Mouse (Mus musculus) CH12.LX (cell line): ENCODE measurements around the gene Nomo1. TPM values are rescaled to one million over a fixed set of nuclear protein-coding genes. Genes with fewer than 3 reads are reported as not detected.

Experiments used
- DNase-seq: peaks from one replicate; pipeline ENCODE4 v3.0.0-alpha.2; 2013; ENCODE audit errors: extremely low read depth
- H3K27ac ChIP-seq: 2 replicates; pipeline ENCODE4 v1.5.1; 2012; ENCODE audit warnings: low read depth, mild to moderate bottlenecking, control low read depth, moderate library complexity; ENCODE audit not compliant: insufficient read depth
- H3K27me3 ChIP-seq: replicated peaks from 2 replicates; pipeline ENCODE3; 2012; ENCODE audit warnings: inconsistent platforms
- H3K36me3 ChIP-seq, 2 experiments: replicated peaks in 1 of 2; 2 replicates each; pipeline versions ENCODE3 to v1.6.1; 2012; ENCODE audit warnings: inconsistent platforms in 1 of 2, low read length in 1 of 2, mild to moderate bottlenecking in 1 of 2, mixed read lengths in 1 of 2, moderate library complexity in 1 of 2; ENCODE audit not compliant: control insufficient read depth in 1 of 2, insufficient read depth in 1 of 2
- H3K4me1 ChIP-seq, 2 experiments: 2 replicates each; pipeline ENCODE4 v1.6.1; 2012; ENCODE audit warnings: inconsistent platforms in 1 of 2, moderate library complexity in 1 of 2; ENCODE audit not compliant: insufficient read depth in 2 of 2, control insufficient read depth in 1 of 2
- H3K4me2 ChIP-seq: 2 replicates; pipeline ENCODE4 v1.6.1; 2012; ENCODE audit warnings: low read depth, mild to moderate bottlenecking, control low read depth; ENCODE audit not compliant: poor library complexity, insufficient read depth, severe bottlenecking
- H3K4me3 ChIP-seq, 3 experiments: fragments of 150-350 bp in 1 of 3; sonication (generic) in 1 of 3; replicated peaks in 1 of 3; 2 replicates each; pipeline versions ENCODE3 to v1.5.1; 2011 to 2012; ENCODE audit warnings: low read depth in 2 of 3, low read length in 2 of 3, mild to moderate bottlenecking in 2 of 3, moderate library complexity in 2 of 3, control low read depth in 1 of 3, improper control_type of control experiment in 1 of 3, inconsistent platforms in 1 of 3, mixed read lengths in 1 of 3; ENCODE audit not compliant: poor library complexity in 1 of 3
- H3K79me2 ChIP-seq: replicated peaks from 2 replicates; pipeline ENCODE4 v1.6.1; 2012; ENCODE audit warnings: mild to moderate bottlenecking, moderate library complexity; ENCODE audit not compliant: control insufficient read depth, poor library complexity, insufficient read depth, severe bottlenecking; ENCODE audit errors: extremely low read depth
- H3K9ac ChIP-seq: 2 replicates; pipeline ENCODE4 v1.6.1; 2012; ENCODE audit warnings: low read depth, mild to moderate bottlenecking, control low read depth, moderate library complexity; ENCODE audit not compliant: insufficient read depth
- H3K9me3 ChIP-seq: replicated peaks from 2 replicates; pipeline ENCODE3; 2012; ENCODE audit warnings: low read length, inconsistent platforms, mixed read lengths
- CHD1 ChIP-seq: IDR thresholded peaks from 2 replicates; pipeline ENCODE4 v1.6.1; 2012; ENCODE audit warnings: low read depth, low read length, improper control_type of control experiment, inconsistent platforms
- CTCF ChIP-seq, 2 experiments: IDR thresholded peaks in 1 of 2; conservative IDR thresholded peaks in 1 of 2; 2 replicates each; pipeline ENCODE4 v1.5.1; 2011 to 2012; ENCODE audit warnings: low read depth in 2 of 2, low read length in 2 of 2, improper control_type of control experiment in 1 of 2, inconsistent platforms in 1 of 2, mild to moderate bottlenecking in 1 of 2, moderate library complexity in 1 of 2
- ELF1 ChIP-seq: IDR thresholded peaks from 2 replicates; pipeline ENCODE4 v1.6.1; 2014; ENCODE audit warnings: low read depth, mild to moderate bottlenecking, inconsistent platforms, low read length, improper control_type of control experiment
- KAT2A ChIP-seq: IDR thresholded peaks from 2 replicates; pipeline ENCODE4 v1.6.1; 2012; ENCODE audit warnings: low read length, improper control_type of control experiment, inconsistent platforms; ENCODE audit not compliant: insufficient replicate concordance
- MAFK ChIP-seq: IDR thresholded peaks from 2 replicates; pipeline ENCODE4 v1.6.1; 2011; ENCODE audit warnings: low read length, improper control_type of control experiment; ENCODE audit not compliant: insufficient replicate concordance
- RAD21 ChIP-seq: IDR thresholded peaks from 2 replicates; pipeline ENCODE4 v1.6.1; 2011; ENCODE audit warnings: low read depth, mild to moderate bottlenecking, low read length, improper control_type of control experiment, moderate library complexity
- TBP ChIP-seq: conservative IDR thresholded peaks from 2 replicates; pipeline ENCODE4 v1.6.1; 2011; ENCODE audit warnings: low read depth, low read length, improper control_type of control experiment
- UBTF ChIP-seq: IDR thresholded peaks from 2 replicates; pipeline ENCODE4 v1.6.1; 2012; ENCODE audit warnings: low read depth, mild to moderate bottlenecking, inconsistent platforms, low read length, improper control_type of control experiment, moderate library complexity
- ZC3H11A ChIP-seq: IDR thresholded peaks from 2 replicates; pipeline ENCODE4 v1.6.1; 2012; ENCODE audit warnings: low read depth, mild to moderate bottlenecking, inconsistent platforms, low read length, improper control_type of control experiment
- ZMIZ1 ChIP-seq: IDR thresholded peaks from 2 replicates; pipeline ENCODE4 v1.6.1; 2012; ENCODE audit warnings: low read depth, mild to moderate bottlenecking, inconsistent platforms, low read length, improper control_type of control experiment
- dilution Hi-C: fragments of 300-500 bp; cut with MboI; formaldehyde crosslinking; loops from 2 replicates; pipeline ENCODE4 v1.14.3; 2020; ENCODE audit warnings: low sequenced_read_pairs; ENCODE audit not compliant: extremely low pct_unique_long_range_greater_than_20kb, extremely low pct_ligation_motif_present
- in situ Hi-C: fragments of 300-500 bp; cut with MboI; formaldehyde crosslinking; loops from 3 replicates; pipeline ENCODE4 v1.14.3; 2019; ENCODE audit warnings: low sequenced_read_pairs, low pct_ligation_motif_present, low pct_unique_long_range_greater_than_20kb, mixed read lengths
- polyA plus RNA-seq: library from polyadenylated mRNA; unstranded; fragments of >175 nt; gene quantifications from 2 replicates; pipeline ENCODE4 v1.2.1, GENCODE M21; 2012; ENCODE audit warnings: low read depth; ENCODE audit not compliant: insufficient read length
- total RNA-seq, 2 experiments: library from RNA; depleted of rRNA; stranded (reverse); fragments of 300-350 nt in 1 of 2; fragments of >200 nt in 1 of 2; gene quantifications; 2 replicates each; pipeline ENCODE4 v1.2.3; 2012 to 2014

Gene Nomo1
- total and polyA plus RNA-seq, 3 experiments = 41.9 to 103 (median 89.6) TPM

DNA sequence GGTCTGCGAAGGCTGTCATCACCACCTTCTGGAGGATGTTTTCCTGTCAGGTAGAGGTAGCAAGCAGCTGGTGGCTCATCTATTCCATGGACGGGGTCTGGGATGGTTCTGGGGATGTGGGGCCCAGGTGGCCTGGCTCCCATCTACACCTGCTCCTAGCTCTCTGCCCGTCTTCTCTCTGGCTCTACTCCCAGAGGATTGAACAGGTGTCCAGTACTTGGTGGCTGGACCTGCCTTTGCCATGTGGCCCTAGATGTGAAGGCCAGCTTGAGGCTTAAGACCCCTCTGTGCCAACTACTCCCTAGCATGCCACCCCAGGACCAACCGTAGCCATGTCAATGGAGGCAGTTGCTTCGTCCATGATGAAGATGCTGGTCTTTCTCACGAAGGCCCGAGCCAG, 72.0 kb downstream of the Nomo1 start:
- Histone ChIP-seq H3K4me3 (no peak overlapping the region), H3K36me3 (no peaks in the 10 kb centered on the region), H3K9ac (no peak overlapping the region), H3K79me2 (no peaks in the 10 kb centered on the region), H3K4me1 (no peaks in the 10 kb centered on the region), H3K9me3 (no peaks in the 10 kb centered on the region), H3K4me2 (no peak overlapping the region), H3K27me3 (peaks cover 82% of the 10 kb centered on the region), H3K27ac (no peak overlapping the region)
- in situ Hi-C loops = no loop called here
- TF ChIP-seq CTCF (conservative IDR thresholded peaks at IDR 0.05 in 1 of 2, IDR thresholded peaks at IDR 0.05 in 1 of 2; ENCODE audit: low read depth in 2 of 2, low read length in 2 of 2) (no peak), ELF1 (no peak)
- DNase-seq = no peak
- dilution Hi-C loops = no loop called here

GRCm38 (mm10) chr7:46110079-46110478, 76.6 kb downstream of the Nomo1 start:
- no peak for DNase-seq
- Histone ChIP-seq H3K4me2 (no peak overlapping the region), H3K9me3 (no peaks in the 10 kb centered on the region), H3K36me3 (no peaks in the 10 kb centered on the region), H3K27me3 (peaks cover 76% of the 10 kb centered on the region), H3K27ac (no peak overlapping the region), H3K4me3 (no peak overlapping the region), H3K79me2 (no peaks in the 10 kb centered on the region), H3K4me1 (peaks cover 0 to 11% of the 10 kb centered on the region in 2 experiments; a peak in 2 of 4 replicates), H3K9ac (no peak overlapping the region)
- TF ChIP-seq TBP (no peak), KAT2A (no peak), CHD1 (no peak), MAFK (no peak), UBTF (no peak), RAD21 (no peak), ZMIZ1 (no peak)
- dilution Hi-C loops (no loop called here), in situ Hi-C loops (no loop called here)

GRCm38 (mm10) chr7:46111212-46111817, 77.8 kb downstream of the Nomo1 start:
- Histone ChIP-seq H3K27ac (no peak overlapping the region), H3K9me3 (no peaks in the 10 kb centered on the region), H3K4me3 (no peak overlapping the region), H3K4me2 (no peak overlapping the region), H3K36me3 (no peaks in the 10 kb centered on the region), H3K79me2 (no peaks in the 10 kb centered on the region), H3K27me3 (peaks cover 73% of the 10 kb centered on the region), H3K4me1 (peaks cover 0 to 11% of the 10 kb centered on the region in 2 experiments; a peak in 3 of 4 replicates), H3K9ac (no peak overlapping the region)
- no peak for DNase-seq
- dilution Hi-C loops = no loop called here
- no peak for TF ChIP-seq ZC3H11A
- TF ChIP-seq, all 38 proteins: peak for 0
- in situ Hi-C loops = no loop called here
